Mouse (Mus musculus) layer of hippocampus, postnatal 36 days (tissue): Measurements from ENCODE around the gene Arhgap31. TPM values are rescaled to one million over a fixed set of nuclear protein-coding genes. Genes with fewer than 3 reads are reported as not detected.

Experiments
- total RNA-seq, 2 experiments: library from RNA; stranded (reverse); gene quantifications; 2 replicates each; pipeline ENCODE4 v1.2.3; 2021

The Arhgap31 gene
- total RNA-seq, 2 experiments from 2014 or later: 16.7 to 20.1 TPM

Other genes starting within 250 kb of the Arhgap31 start
- gene Timmdc1, start 190.6 kb downstream of the Arhgap31 start, total RNA-seq: 10 to 100 TPM; 30.8 to 35.8 TPM
- 10 to 100 TPM; 49.9 to 52.5 TPM for gene Poglut1, start 163.0 kb downstream of the Arhgap31 start, total RNA-seq
- 10 to 100 TPM; 26.5 to 30.7 TPM for gene Tmem39a, start 154.6 kb downstream of the Arhgap31 start, total RNA-seq
- 10 to 100 TPM; 29.8 to 38.8 TPM for gene B4galt4, start 29.0 kb upstream of the Arhgap31 start, total RNA-seq
- gene Upk1b, start 87.1 kb upstream of the Arhgap31 start, total RNA-seq: 1 to 10 TPM; 1.4 to 1.5 TPM
- not detected for gene 4930435E12Rik, start 115.5 kb upstream of the Arhgap31 start, total RNA-seq
- gene Igsf11, start 179.4 kb upstream of the Arhgap31 start, total RNA-seq: 10 to 100 TPM; 43.9 to 46.8 TPM